Mouse (Mus musculus) adipocyte (in vitro differentiated cells): ENCODE data around the gene Dab2ip.
A peak's percentile ranks its signal among the peaks of the same experiment; 100 is the strongest.

Experiments used
- DNase-seq: peaks from one replicate; pipeline ENCODE4 v3.0.0-alpha.2; 2016; ENCODE audit warnings: low spot score

Dab2ip gene

GRCm38 (mm10) chr2:35558826-35559550 is 922 bp downstream of the Dab2ip start:
- no peak for DNase-seq

GRCm38 (mm10) chr2:35559551-35559835 is 1.4 kb downstream of the Dab2ip start:
- DNase-seq: no peak

GRCm38 (mm10) chr2:35563722-35564121 is 5.7 kb downstream of the Dab2ip start:
- no peak for DNase-seq

- no peak for DNase-seq
Measured at GRCm38 (mm10) chr2:35565051-35565836, 7.2 kb downstream of the Dab2ip start.

- no peak for DNase-seq
Measured at GRCm38 (mm10) chr2:35566957-35567693, 9.1 kb downstream of the Dab2ip start.

- no peak for DNase-seq
Measured at GRCm38 (mm10) chr2:35567694-35568149, 9.7 kb downstream of the Dab2ip start.

GRCm38 (mm10) chr2:35570743-35571142 is 12.7 kb downstream of the Dab2ip start:
- peak; percentile 22 for DNase-seq

GRCm38 (mm10) chr2:35574643-35575042 is 16.6 kb downstream of the Dab2ip start:
- no peak for DNase-seq

- no peak for DNase-seq
Measured at GRCm38 (mm10) chr2:35576675-35577074, 18.6 kb downstream of the Dab2ip start.

GRCm38 (mm10) chr2:35580111-35580510 is 22.0 kb downstream of the Dab2ip start:
- DNase-seq: no peak

GRCm38 (mm10) chr2:35581501-35582340 is 23.7 kb downstream of the Dab2ip start:
- no peak for DNase-seq

GRCm38 (mm10) chr2:35582341-35582941 is 24.4 kb downstream of the Dab2ip start:
- DNase-seq: no peak

GRCm38 (mm10) chr2:35583406-35583805 is 25.3 kb downstream of the Dab2ip start:
- no peak for DNase-seq

- no peak for DNase-seq
Measured at GRCm38 (mm10) chr2:35584011-35584410, 25.9 kb downstream of the Dab2ip start.

GRCm38 (mm10) chr2:35588368-35588767 is 30.3 kb downstream of the Dab2ip start:
- DNase-seq: no peak

- DNase-seq: no peak
Measured at GRCm38 (mm10) chr2:35589385-35589784, 31.3 kb downstream of the Dab2ip start.

- peak; percentile 77 for DNase-seq
Measured at GRCm38 (mm10) chr2:35589800-35590199, 31.7 kb downstream of the Dab2ip start.

GRCm38 (mm10) chr2:35591961-35592724 is 34.1 kb downstream of the Dab2ip start:
- no peak for DNase-seq

GRCm38 (mm10) chr2:35592725-35593392 is 34.8 kb downstream of the Dab2ip start:
- no peak for DNase-seq

GRCm38 (mm10) chr2:35593889-35594288 is 35.8 kb downstream of the Dab2ip start:
- DNase-seq: no peak
